In the genomic region with DNA sequence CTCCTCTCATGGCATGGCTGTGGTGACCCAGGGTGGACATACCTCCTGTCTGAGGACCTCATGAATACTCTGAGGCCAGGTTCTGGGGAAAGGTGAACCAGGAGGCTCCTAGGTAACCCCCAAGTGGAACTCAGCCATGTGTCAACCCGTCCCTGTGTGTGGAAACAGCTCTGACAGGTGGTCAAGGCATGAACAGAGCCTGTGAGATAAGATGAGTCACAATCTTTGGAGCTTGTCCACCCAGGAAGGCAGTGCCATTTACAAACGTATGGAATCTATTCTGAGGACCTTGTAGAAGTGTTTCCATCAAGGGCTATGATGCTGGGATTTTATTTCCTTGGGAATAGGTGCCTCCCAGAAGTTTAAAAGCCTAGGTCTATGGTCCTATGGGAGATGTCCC, we compare ENCODE assay signal across 16 mouse cellular contexts.
"Had no signal": no experiment of that assay in that cellular context is flagged by ENCODE, and none has a peak within 500 bp of the region (broad histone marks: within the 10 kb centered on the region; RNA-seq: fewer than 3 reads in every experiment).

No protein-coding gene starts in this region.

- H3K4me3 ChIP-seq: midbrain, embryonic 10.5 days; midbrain, embryonic 12.5 days; myocyte; neural tube, embryonic 13.5 days; neural tube, embryonic 15.5 days; stomach, embryonic 15.5 days had no signal

- H3K27me3 ChIP-seq: midbrain, embryonic 12.5 days; neural tube, embryonic 13.5 days; neural tube, embryonic 15.5 days; stomach, embryonic 15.5 days had no signal

- H3K27ac ChIP-seq: midbrain, embryonic 12.5 days; neural tube, embryonic 13.5 days; stomach, embryonic 15.5 days; stomach, postnatal 0 days had no signal

- DNase-seq: lung, adult 18-20 months; lung, embryonic 14.5 days; lung, postnatal 10 days; lung, postnatal 4 days; midbrain, embryonic 14.5 days; right cerebral cortex, postnatal 14 days; thymus, adult 2 months; thymus, postnatal 25 days; thymus, postnatal 4 days had no signal
